8 mouse cellular contexts compared by ENCODE assay signal in genomic region chr16:78427470-78428041, GRCm38 (mm10). TPM values are rescaled to one million over a fixed set of nuclear protein-coding genes. Genes with fewer than 3 reads are reported as not detected.
DNase-seq lines count a peak whose midpoint lies in the region; ATAC-seq lines count a peak whose summit lies in the region.

No protein-coding gene starts in this region.

- H3K4me1 ChIP-seq in forebrain, embryonic 16.5 days (replicated peaks; ENCODE audit: control insufficient read depth, insufficient read depth, low read length): peaks cover 16% of the 10 kb centered on the region
- H3K4me1 ChIP-seq in heart, embryonic 16.5 days (ENCODE audit: control insufficient read depth, insufficient read depth, low read length): peaks cover 11% of the 10 kb centered on the region

- 15% methylated on average over 16 of the region's 16 CpGs for WGBS in forebrain, embryonic 16.5 days
- WGBS in heart, embryonic 16.5 days: 33% methylated on average over 16 of the region's 16 CpGs

- no peaks in the 10 kb centered on the region for H3K9me3 ChIP-seq in forebrain, embryonic 16.5 days (ENCODE audit: control insufficient read depth, low read length)
- H3K9me3 ChIP-seq in heart, embryonic 16.5 days (replicated peaks; ENCODE audit: control insufficient read depth, low read length): no peaks in the 10 kb centered on the region

- ATAC-seq in forebrain, embryonic 16.5 days: peak; percentile 82
- ATAC-seq in heart, embryonic 16.5 days (replicated peaks; ENCODE audit: extremely low read depth, insufficient read depth, low FRiP score): peak; percentile 70; the same call in 1 of the 2 replicates

- H3K9ac ChIP-seq in forebrain, embryonic 16.5 days (replicated peaks; ENCODE audit: low read depth, low read length): peak overlapping the region; percentile 54
- peak overlapping the region; percentile 43 for H3K9ac ChIP-seq in heart, embryonic 16.5 days (ENCODE audit: low read length)

- no peak overlapping the region for H3K27ac ChIP-seq in forebrain, embryonic 16.5 days (ENCODE audit: low read length)
- H3K27ac ChIP-seq in heart, embryonic 16.5 days (ENCODE audit: low read length): 0 out of 2 replicates have a peak overlapping the region, but pooled peaks have one; percentile 23

- H3K36me3 ChIP-seq in forebrain, embryonic 16.5 days (ENCODE audit: control insufficient read depth, insufficient read depth): no peaks in the 10 kb centered on the region
- H3K36me3 ChIP-seq in heart, embryonic 16.5 days (ENCODE audit: control insufficient read depth, insufficient read depth): no peaks in the 10 kb centered on the region

- peak overlapping the region; percentile 33 for H3K4me3 ChIP-seq in forebrain, embryonic 16.5 days (replicated peaks; ENCODE audit: low read length)
- peak overlapping the region; percentile 41 for H3K4me3 ChIP-seq in heart, embryonic 16.5 days (ENCODE audit: low read length)

- H3K4me2 ChIP-seq in forebrain, embryonic 16.5 days (ENCODE audit: low read length): peak overlapping the region; percentile 60
- H3K4me2 ChIP-seq in heart, embryonic 16.5 days (ENCODE audit: low read depth, low read length): peak overlapping the region; percentile 63

- DNase-seq in adrenal gland, adult 18-20 months (ENCODE audit: low spot score in 2 of 2): peak; percentile 15 to 22
- peak; percentile 19 to 22 for DNase-seq in cerebellum, adult 18-20 months
- peak; percentile 51 to 69 for DNase-seq in layer of hippocampus, adult 8-10 months (ENCODE audit: low spot score in 2 of 2)
- DNase-seq in lung, postnatal 14 days: peak; percentile 12
- DNase-seq in skeletal muscle tissue, adult 2 months (ENCODE audit: low read depth, low spot score): peak; percentile 61
- DNase-seq in adipocyte (ENCODE audit: low spot score): no peak

- no peaks in the 10 kb centered on the region for H3K27me3 ChIP-seq in forebrain, embryonic 16.5 days (replicated peaks; ENCODE audit: control insufficient read depth, insufficient read depth, low read length)
- no peaks in the 10 kb centered on the region for H3K27me3 ChIP-seq in heart, embryonic 16.5 days (ENCODE audit: control insufficient read depth, insufficient read depth, low read length)

RNA-seq across cellular contexts. Expression of gene Btg3, which starts 50.6 kb away (rescaled TPM):
- total RNA-seq in adrenal gland, adult 18-20 months (2021): 10 to 100 TPM; 32.0 to 47.9 TPM
- polyA plus RNA-seq in forebrain, embryonic 16.5 days (2015; fragmentation: Nextera tagmentation; extraction: Ambion mirVana): 23.3 and 28.9 TPM in 2 replicates
- 40.2 and 50.4 TPM in 2 replicates for polyA plus RNA-seq in heart, embryonic 16.5 days (2015; fragmentation: Nextera tagmentation; extraction: Ambion mirVana)
- total RNA-seq in layer of hippocampus, adult 8-10 months (2022): 10 to 100 TPM; 13.7 to 16.6 (median 14.2) TPM
